Mouse (Mus musculus): ENCODE results near the gene Stx6.

The Stx6 gene

DNA sequence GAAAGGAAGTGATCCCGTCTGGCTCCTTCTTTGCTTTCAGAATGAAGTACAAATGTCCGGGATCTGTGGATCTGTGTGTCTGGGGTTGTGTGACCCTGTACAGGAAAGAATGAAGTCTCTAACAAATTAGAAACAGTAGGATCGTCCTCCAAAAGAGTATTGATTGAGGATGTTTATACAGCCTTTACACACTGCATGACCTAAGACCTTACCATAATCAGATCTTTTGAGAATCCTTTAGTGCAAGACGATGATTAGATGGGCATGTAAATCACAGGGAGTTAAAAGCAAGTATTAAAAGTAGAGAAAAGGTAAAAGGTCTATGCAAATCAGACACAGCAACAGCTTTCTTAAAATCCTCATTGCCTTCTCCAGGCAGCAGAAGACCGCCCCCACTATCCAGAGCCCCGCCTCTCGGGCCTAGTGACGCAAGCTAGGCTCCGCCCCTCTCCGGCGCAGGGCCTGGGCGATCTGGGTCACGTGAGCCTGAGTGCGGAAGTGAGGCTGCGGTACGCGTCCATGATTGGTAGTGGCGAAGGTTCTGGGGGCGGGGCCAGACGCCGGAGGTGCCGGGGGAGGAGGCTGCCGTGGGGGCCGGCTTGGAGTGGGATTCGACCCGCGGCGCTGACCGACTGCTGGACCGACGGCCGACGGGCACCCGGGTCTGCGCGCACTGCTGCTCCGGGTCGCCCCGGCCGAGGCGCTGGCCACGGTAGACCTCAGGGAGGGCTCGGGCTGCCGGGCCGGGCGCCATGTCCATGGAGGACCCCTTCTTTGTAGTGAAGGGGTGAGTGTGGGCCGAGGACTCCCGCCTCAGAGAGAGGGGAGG lies at the start of gene Stx6:
Gene Stx6 (plus strand): TSS at position 575 of the 829 bp plus-strand sequence.
- peak; percentile 98 for DNase-seq

DNA sequence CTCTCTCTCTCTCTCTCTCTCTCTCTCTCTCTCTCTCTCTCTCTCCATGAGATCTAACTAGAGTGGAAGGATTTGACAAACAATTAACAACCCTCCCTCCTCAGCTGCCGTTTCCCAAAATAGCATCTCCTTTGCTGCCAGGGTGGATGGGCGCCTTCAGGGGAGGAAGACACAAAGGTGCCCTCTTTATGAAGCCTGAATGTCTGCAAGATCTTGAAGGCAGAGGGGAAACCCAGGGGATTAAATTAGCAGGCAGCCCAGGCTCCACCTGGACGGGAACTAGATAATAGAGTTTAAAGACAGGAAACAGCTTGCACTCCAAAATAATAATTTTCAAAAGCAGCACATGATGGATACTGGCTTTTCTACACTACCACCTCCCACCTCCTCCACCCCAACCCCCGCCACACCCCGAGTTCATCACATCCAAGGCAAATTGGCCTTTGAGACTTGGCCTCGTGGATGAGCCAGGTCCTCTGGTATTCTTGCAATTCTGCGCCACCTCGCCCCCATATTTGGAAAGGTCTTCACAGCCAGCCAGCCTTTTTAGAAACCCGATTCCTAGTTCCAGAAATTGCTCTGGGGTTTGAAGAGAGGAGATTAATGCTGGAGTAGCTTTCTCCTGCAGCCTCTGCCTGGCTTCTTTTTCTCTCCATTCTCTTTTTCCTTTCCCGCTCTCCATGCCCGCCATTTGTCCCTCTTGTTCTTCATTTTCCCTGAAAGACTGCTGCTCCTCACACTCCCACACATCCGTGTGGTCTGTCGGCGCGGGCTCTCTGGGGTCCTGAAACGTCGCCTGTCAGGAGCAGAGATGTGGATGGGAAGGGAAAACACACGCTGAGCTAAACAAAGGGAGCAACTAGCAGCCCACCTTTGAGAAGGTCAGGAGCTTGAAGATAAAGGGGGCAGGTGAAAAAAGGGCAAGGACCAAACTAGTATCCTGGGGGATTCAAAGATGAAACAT lies 48.8 kb upstream of the Stx6 start:
- DNase-seq: no peak

DNA sequence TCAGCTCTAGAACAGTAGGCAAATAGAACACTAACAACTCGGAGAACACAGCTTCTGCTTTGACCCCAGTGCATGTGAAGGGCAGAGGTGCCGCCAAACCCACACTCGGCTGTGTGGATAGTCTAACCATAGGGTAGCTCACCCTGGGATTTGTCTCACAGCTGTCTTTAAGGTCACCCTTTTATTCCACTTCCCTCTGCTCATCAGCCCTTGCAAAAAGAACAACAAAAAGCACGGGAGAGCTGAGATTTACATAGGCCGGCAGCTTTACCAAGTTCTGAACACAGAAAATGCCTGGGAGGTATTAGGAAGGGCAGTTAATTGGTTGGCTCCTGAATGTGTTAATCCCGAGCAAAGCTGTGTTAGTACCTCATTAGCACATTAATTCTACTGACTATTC lies 47.0 kb upstream of the Stx6 start:
- no peak for DNase-seq

DNA sequence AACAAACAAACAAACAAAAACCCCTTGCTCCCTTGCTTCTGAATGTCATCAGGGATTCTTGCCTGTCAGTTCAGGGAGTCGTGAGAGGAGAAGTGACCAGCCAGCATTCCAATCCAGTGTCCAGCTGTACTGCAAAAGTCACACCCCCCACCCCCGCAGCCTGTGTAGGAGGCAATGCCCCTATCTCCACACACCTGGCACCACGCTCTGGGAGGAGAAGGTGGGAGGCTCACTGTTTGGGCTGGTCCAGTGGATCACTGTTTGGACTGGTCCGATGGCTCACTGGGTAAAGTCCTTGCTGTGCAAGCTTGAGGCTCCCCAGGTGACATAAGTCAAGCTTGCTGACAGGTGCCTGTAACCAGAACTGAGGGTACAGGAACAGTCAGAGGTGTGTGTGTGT lies 46.4 kb upstream of the Stx6 start:
- no peak for DNase-seq

DNA sequence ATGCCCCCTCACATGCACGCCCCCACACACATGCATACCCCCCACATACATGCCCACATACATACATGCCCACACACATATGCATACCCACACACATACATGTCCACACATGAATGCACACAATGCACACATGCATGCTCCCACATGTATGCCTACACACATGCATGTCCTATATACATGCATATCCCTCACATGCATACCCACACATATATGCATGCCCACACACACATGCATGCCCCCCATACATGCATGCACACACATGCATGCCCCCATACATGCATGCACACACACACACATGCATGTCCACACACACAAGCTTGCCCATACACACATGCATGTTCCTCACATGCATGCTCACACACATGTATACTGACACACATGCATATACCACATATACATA lies 45.6 kb upstream of the Stx6 start:
- DNase-seq: no peak

DNA sequence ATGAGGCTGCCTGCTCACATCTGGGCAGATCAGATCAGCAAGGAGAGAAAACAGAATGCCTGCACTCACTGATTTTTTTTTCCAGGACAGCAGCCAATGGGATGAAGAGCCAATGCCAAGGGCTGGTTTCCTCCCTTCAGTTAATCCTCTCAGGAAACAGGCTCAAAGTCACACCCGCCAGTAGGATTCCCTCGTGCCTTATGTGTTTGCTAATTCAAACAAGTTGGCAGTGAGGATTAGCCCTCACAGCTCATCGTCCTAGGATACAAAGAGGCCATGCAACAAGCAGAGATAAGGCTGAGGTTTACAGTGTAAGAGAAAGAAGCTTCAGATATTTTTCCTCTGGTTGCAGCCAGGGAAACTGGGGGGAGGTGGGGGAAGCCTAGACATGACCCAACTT lies 44.6 kb upstream of the Stx6 start:
- no peak for DNase-seq

DNA sequence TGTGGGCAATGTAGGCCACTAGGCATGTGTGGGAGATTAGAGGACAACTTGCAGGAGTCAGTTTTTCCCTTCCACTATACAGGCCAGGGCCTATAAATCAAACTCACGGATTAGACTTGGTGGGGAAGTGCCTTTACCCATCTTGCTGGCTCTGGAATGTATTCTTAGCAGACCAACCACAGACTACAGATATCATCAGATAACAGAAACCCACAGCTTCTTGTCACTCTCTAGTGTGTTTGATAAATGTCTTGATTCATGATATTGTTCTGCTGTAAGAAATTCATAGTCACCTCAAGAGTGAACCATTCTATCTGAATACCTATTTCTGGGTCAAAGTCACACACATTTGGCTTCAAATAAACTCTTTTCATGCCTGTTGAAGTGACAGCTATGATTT lies 38.8 kb upstream of the Stx6 start:
- no peak for DNase-seq

DNA sequence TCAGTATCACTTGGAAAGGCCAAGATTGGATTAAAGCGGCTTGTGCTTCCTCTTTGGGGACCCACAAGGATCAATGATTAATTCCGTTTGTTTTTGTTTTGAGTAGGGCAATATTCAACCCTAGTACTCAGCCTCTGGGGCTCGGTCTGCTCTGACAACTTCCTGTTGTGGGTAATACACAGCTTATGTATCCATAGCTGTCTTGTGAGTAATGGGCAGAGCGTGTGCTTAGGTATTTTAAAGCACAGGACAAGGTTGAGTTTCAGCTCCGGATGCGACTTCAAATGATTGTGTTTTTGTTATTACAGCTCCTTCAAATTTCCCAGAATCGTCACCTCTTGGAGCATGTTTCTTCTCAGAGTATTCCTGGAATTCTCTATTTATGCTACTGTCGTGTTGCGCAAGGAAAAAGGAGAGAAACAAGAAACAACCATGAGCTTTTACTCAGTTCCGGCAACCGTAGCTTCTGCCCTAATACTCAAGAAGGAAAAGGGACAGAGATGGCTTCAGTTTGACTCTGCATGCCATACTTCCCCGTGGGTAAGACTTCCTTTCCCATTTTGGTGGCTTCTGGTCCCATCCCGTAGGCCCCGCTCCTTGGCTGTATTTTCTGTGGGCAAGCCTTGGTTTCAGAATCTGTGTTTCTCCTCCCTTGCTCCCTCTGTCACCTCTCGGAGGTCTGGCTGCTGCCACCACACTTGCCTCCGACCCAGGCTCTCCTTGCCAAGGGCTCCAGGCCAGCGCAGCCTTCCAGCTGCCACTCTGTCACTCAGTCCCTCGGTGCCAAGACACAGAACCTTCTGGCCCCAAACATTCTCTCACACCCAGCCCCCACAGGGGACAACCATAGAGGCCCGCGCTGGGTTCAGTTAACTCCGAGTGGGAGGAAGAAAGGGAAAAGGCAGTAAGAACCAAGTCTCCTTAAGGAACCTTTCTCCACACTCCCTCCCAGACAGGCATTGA lies 36.3 kb upstream of the Stx6 start:
- peak; percentile 22 to 45 for DNase-seq

DNA sequence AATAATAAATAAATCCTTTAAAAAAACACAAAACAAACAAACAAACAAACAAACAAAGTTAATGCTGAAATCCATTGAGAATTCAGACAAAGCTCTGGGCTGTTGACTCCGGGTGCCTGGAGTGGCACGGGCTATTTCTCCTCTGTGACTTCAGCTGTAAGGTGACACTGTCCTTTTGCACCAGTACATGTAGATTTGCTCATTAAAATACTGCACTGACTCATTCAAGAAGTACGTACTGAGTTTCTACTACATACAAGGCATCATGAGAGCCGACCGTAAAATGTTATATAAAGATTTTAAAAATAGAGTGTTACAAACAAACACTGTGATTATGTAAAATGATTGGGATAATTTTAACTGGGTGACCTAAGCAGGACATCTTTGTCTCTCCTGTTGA lies 34.1 kb upstream of the Stx6 start:
- DNase-seq: no peak

DNA sequence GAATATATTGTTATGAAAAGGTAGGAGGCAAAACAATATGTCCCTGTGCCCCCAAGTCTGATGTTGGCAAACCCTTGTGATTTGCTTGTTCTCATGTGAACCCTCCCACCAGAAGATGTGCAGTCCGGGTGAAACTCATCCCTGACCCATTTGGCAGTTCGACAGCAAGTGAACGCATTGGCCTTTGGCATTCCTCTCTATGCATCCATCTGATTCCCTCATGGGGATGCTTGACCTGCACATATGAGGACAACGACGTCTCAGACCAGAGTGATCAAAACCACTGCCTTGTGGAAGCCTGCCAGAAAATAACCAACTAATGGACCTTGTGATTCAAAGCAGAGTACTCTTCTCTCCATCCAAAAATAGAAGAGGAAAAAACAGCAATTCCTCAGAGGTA lies 31.8 kb upstream of the Stx6 start:
- DNase-seq: no peak

DNA sequence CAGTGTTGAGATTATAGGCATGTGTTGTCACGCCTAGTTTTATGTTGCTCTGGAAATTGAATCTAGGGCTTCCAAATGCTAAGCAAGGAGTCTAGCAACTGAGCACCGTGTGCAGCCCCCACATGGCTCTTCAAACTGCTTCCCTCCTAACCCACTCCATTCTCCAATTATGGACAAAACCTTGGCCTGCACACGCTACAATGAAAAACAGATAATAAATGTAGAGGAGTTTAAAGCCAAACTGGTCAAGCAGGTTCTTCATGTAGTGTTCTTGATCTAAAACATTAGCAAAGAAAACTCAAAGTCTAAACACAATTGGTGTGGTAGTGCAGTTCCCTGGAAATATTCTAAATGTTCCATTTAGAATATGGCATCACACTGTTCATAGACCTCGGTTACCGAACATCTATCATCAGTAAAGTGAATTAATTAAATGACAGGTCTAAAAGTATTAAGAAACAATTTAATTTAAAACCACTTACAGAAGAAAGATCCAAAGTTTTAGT lies 31.0 kb upstream of the Stx6 start:
- no peak for DNase-seq

DNA sequence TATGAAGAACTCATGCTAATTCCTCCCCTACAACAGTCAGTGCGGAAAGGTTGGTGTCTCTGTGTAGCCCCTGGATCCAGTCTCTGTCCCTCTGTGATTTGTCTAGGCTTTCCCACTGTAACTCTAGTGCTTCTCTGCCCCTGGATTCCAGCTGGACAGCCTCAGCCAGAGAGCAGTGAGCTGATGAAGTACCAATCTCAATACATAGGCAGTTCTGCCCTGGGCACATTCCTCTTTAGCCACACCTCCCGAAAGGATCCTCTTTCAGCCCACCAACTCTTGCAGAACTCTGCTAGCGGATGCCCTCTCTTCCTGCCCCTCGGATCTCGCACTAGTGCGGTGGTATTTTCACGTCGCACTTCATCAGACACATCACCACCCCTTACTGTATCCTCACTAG lies 23.6 kb upstream of the Stx6 start:
- DNase-seq: no peak

DNA sequence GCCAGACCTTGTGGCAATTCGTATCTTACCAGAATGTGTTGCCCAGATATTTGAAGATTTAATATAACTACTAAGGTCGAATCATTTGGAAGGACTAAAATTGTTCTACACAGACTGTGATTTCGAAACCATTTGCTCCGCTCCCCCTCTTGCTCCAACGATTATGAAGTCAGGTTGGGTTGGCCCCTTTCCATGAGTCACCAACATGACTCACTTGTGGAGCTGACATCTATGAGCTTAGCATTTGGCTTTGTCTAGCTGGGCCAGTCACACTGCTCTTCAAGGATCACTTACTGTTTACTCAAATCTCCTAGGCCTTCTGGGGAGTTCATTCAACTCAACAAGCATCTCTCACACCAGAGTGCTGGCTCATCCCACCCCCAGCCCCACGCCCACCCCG lies 19.7 kb upstream of the Stx6 start:
- DNase-seq: no peak

DNA sequence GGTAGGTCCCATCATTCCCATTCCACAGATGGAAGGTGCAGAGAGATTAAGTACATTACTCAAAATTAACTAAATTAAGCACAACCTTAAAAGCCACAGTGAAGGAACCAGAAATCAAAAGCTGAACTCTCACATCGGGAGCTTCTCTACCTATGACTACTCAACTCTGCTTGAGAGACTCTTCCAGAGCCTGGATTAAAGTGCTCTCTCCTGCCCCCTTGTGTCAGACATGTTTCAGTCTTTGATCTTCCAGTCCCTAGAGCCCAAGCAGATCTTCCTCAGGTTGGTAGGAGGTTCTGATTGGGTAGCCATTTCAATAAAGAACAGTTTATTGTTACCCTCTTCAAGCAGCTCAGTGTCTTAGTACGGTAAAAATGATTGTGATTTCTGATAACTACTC lies 18.4 kb upstream of the Stx6 start:
- peak; percentile 75 to 80 for DNase-seq

DNA sequence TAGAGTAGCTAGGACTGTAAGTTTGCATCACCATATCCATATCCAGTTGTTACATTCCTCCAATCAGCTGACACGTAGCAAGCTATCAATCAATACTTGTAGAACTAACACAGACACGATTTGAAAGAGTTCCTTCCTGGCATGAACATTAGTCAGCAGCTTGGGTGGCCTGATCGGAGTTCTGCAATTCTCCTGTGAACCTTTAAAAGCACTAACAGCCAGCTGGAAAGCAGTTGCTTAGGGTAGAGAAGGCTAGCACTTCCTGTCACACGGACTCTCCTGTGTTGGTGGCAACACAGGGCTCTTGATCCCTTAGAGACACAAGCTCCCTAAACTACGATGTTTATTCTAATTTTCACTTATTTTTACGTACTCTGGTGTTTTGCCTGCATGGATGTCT lies 12.9 kb upstream of the Stx6 start:
- DNase-seq: no peak

DNA sequence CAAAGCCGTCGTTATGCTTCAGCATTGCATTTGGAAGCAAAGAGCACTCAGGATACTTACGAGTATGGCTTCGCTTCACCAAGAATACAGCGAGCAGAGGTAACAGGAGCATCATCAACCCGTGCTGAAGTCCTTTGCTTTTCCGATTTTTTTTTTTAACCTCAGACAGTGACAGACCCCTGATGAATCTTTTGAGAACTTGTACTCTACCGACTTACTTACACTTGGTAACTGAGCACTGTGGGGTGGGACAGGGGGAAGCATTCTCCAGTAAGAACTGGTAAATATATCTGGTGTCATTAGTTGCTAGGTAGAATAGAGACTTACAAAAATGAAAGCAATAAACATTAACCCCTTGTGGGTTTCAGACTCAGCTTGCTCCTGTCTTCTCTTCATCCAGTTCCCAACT lies 11.9 kb upstream of the Stx6 start, which contains the start of gene Mr1:
Gene Mr1 (minus strand): TSS at position 243 of the 409 bp plus-strand sequence.
- DNase-seq: peak; percentile 37 to 69

DNA sequence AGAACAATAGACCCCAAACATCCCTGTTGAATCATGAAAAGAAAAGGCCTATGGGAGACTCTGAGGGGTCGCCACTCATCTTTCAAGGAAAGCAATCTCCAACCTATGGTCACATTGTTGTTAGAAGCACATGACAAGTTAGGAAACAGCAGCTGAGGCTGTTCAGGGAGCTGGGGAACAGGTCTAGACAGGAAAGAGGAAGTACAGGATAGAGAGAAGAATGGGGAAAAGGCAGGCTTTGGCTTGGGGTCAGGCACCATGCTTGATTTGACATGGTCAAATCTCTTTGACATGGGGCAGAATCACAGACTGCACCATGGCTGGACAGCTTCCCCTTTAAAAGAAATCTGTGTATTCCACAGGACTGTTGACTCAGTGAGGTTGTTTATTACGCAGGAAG lies 11.3 kb upstream of the Stx6 start:
- no peak for DNase-seq

DNA sequence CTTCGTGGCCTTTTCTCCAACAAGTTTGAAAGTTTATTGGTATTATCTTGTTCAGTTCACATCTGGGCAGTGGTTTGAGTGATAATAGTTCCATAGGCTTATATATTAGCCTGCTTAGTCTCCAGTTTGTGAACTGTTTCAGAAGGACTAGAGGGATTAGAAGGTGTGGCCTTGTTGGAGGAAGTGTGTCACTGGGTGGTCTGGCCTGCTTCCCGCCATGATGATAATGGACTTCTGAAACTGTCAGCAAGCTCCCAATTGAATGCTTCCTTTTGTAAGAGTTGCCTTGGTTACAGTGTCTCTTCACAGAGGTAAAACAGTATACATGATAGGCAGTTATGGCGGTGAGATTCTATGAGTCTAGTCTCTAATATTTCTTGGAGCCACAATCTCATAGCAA lies 9.1 kb upstream of the Stx6 start:
- no peak for DNase-seq

DNA sequence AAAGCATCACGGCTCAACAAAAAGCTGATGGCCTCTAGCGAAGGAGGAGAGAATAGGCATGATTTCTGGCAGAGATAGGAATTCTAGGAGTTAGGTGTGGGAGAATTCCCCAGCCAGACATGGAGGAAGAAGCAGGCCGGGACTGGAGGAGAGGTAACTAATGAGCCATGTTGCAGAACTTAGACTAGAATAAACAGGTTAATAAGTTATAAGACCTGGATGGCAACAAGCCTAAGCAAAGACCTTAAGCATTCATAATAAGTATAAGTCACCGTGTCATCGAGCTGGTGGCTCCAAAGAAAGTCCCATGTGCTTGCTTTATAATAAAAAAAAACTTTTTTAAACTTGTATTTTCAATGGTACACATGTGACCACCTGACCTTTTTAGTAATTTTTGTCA lies 7.7 kb upstream of the Stx6 start:
- peak in 1 of 2 experiments; percentile 53 for DNase-seq

DNA sequence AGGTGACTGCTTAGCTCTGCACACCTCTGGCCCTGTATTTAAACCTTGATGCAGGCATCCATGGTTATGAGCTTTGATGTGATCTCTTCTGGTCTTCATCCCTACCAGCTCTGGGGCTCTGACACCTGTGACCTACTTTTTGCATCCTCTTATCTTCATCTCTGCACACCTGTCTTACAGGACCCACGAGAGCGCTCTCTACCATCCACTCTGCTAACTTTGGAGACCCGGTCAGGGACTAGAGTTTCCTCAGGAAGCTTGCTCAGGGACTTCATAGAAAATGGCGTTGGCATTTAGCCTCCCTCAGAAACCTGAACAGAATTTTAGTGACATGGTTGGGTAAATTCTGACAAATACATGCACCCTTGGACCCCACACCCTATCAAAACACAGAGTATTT lies 4.6 kb upstream of the Stx6 start:
- no peak for DNase-seq

DNA sequence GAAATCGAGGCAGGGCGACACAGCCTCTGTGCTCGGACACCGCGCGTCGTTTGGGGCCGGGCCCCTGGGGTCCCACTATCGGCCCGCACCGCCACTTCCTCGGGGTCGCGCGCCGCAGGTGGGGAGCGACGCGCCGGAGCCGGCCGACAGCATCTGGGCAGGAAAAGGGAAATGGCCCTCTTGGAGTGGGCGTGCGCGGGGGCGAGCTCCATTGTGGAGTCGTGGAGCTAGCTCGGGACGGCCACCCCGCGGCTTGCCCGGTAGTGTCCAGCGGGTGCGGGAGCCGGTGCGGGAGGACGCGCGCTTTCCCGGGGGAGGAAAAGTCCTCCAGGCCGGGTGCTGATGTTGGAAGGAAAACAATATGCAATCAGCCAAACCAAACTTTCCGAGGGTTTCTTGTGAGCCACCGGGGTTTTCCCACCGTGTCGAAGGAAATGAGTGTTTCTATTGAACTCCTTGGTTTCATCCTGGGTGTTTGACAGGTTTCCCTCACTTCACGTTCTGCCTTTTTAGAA lies 512 bp downstream of the Stx6 start:
- peak; percentile 18 to 44 for DNase-seq

DNA sequence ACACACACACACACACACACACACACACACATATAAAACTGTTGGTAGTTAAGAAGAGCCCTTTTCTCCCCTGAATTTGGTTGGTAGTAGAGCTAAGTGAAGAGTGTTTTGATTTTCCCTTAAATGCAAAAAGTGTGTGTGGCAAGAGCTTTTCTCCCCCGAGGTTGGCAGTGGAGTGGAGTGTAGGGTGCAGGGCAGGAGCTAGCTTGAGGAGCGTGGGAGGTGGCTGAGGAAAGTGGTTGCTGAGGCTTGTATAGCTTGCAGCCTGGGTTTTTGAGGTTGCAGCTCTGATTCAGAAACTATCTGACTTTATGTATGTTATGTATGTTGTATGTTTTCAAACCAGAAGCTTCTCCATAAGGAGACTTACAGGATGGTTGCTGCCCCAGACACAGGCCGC lies 8.9 kb downstream of the Stx6 start:
- no peak for DNase-seq

All from kidney, adult 8-10 months (tissue).